Mouse (Mus musculus) adrenal gland, adult 2 months (tissue): ENCODE data around the gene Tll2. TPM values are rescaled to one million over a fixed set of nuclear protein-coding genes. Genes with fewer than 3 reads are reported as not detected.

Source experiments
- DNase-seq: peaks from one replicate; pipeline ENCODE4 v3.0.0; 2021
- polyA plus RNA-seq: library from polyadenylated mRNA; depleted of rRNA; stranded (reverse); fragments of >200 nt; gene quantifications from 2 replicates; pipeline ENCODE4 v1.2.3, GENCODE M21; 2012
- total RNA-seq, 2 experiments: library from RNA; stranded (reverse); gene quantifications; 2 replicates each; pipeline ENCODE4 v1.2.3; 2021

Tll2 gene
- total and polyA plus RNA-seq, 3 experiments = 0.12 TPM; not detected in 2

- no peak for DNase-seq
These were observed 46.2 kb downstream of the Tll2 start for GRCm38 (mm10) chr19:41160388-41160787.

- DNase-seq = no peak
These were observed 52.0 kb downstream of the Tll2 start for GRCm38 (mm10) chr19:41154681-41155080.

- DNase-seq = no peak
These were observed 54.2 kb downstream of the Tll2 start for GRCm38 (mm10) chr19:41152462-41152861.

- no peak for DNase-seq
These were observed 54.6 kb downstream of the Tll2 start for GRCm38 (mm10) chr19:41152016-41152370.

GRCm38 (mm10) chr19:41151321-41152015, 55.2 kb downstream of the Tll2 start:
- no peak for DNase-seq

- peak; percentile 23 for DNase-seq
These were observed 65.7 kb downstream of the Tll2 start for GRCm38 (mm10) chr19:41140961-41141360.

- DNase-seq = no peak
These were observed 67.0 kb downstream of the Tll2 start for GRCm38 (mm10) chr19:41139629-41140028.

- DNase-seq = no peak
These were observed 83.6 kb downstream of the Tll2 start for GRCm38 (mm10) chr19:41123009-41123408.

GRCm38 (mm10) chr19:41119924-41120323, 86.7 kb downstream of the Tll2 start:
- DNase-seq = no peak

- no peak for DNase-seq
These were observed 88.3 kb downstream of the Tll2 start for GRCm38 (mm10) chr19:41118346-41118745.

GRCm38 (mm10) chr19:41117334-41117733, 89.3 kb downstream of the Tll2 start:
- DNase-seq = peak; percentile 74

- DNase-seq = no peak
These were observed 92.0 kb downstream of the Tll2 start for GRCm38 (mm10) chr19:41114611-41115010.

- DNase-seq = no peak
These were observed 92.6 kb downstream of the Tll2 start for GRCm38 (mm10) chr19:41113911-41114531.

GRCm38 (mm10) chr19:41112609-41113008, 94.0 kb downstream of the Tll2 start:
- DNase-seq = no peak

- no peak for DNase-seq
These were observed 96.6 kb downstream of the Tll2 start for GRCm38 (mm10) chr19:41109991-41110390.

- peak; percentile 36 for DNase-seq
These were observed 97.1 kb downstream of the Tll2 start for GRCm38 (mm10) chr19:41109496-41109895.

GRCm38 (mm10) chr19:41108666-41109065, 98.0 kb downstream of the Tll2 start:
- no peak for DNase-seq

GRCm38 (mm10) chr19:41107530-41107929, 99.1 kb downstream of the Tll2 start:
- DNase-seq = no peak

- no peak for DNase-seq
These were observed 101.7 kb downstream of the Tll2 start for GRCm38 (mm10) chr19:41104922-41105321.

- peak; percentile 85 for DNase-seq
These were observed 105.2 kb downstream of the Tll2 start for GRCm38 (mm10) chr19:41101390-41101789.

- no peak for DNase-seq
These were observed 105.8 kb downstream of the Tll2 start for GRCm38 (mm10) chr19:41100863-41101262.

GRCm38 (mm10) chr19:41097038-41097437, 109.6 kb downstream of the Tll2 start:
- DNase-seq = no peak

GRCm38 (mm10) chr19:41091901-41092300, 114.7 kb downstream of the Tll2 start:
- DNase-seq = no peak

GRCm38 (mm10) chr19:41089833-41090232, 116.8 kb downstream of the Tll2 start:
- peak; percentile 40 for DNase-seq
